Mouse (Mus musculus) intestine, postnatal 0 days (tissue): Measurements from ENCODE around the gene Tgfbr1. TPM values are rescaled to one million over a fixed set of nuclear protein-coding genes. Genes with fewer than 3 reads are reported as not detected.

Experiments used
- ATAC-seq: fragments of 200-750 bp; cut with Nextera tagmentation; 2 replicates; pipeline ENCODE4 v1.8.0; 2017; ENCODE audit warnings: mild to moderate bottlenecking, moderate TSS enrichment, moderate library complexity
- H3K27ac ChIP-seq: fragments of 300-500 bp; sonication (generic); 2 replicates; pipeline ENCODE4 v1.5.1; 2014; ENCODE audit warnings: mild to moderate bottlenecking, low read depth, low read length, moderate library complexity
- H3K27me3 ChIP-seq: fragments of 300-500 bp; sonication (generic); replicated peaks from 2 replicates; pipeline ENCODE4 v1.6.1; 2014; ENCODE audit warnings: low read length, mixed read lengths; ENCODE audit not compliant: control insufficient read depth, insufficient read depth
- H3K36me3 ChIP-seq: fragments of 300-500 bp; sonication (generic); 2 replicates; pipeline ENCODE4 v1.6.1; 2014; ENCODE audit warnings: mild to moderate bottlenecking, moderate library complexity; ENCODE audit not compliant: control insufficient read depth, insufficient read depth
- H3K4me1 ChIP-seq: fragments of 300-500 bp; sonication (generic); replicated peaks from 2 replicates; pipeline ENCODE4 v1.6.1; 2014; ENCODE audit warnings: antibody characterized with exemption, low read length, mixed read lengths; ENCODE audit not compliant: control insufficient read depth, insufficient read depth
- H3K4me2 ChIP-seq: fragments of 300-500 bp; sonication (generic); replicated peaks from 2 replicates; pipeline ENCODE4 v1.6.1; 2014; ENCODE audit warnings: low read depth, mild to moderate bottlenecking, moderate library complexity
- H3K4me3 ChIP-seq: fragments of 300-500 bp; sonication (generic); 2 replicates; pipeline ENCODE4 v1.5.1; 2014; ENCODE audit warnings: low read depth, low read length
- H3K9ac ChIP-seq: fragments of 300-500 bp; sonication (generic); 2 replicates; pipeline ENCODE4 v1.6.1; 2014; ENCODE audit warnings: mild to moderate bottlenecking, low read depth, low read length
- H3K9me3 ChIP-seq: fragments of 300-500 bp; sonication (generic); 2 replicates; pipeline ENCODE4 v1.6.1; 2016; ENCODE audit warnings: mixed run types; ENCODE audit not compliant: control insufficient read depth
- CTCF ChIP-seq: sonication (generic); IDR thresholded peaks from 2 replicates; pipeline ENCODE4 v1.5.1; 2016; ENCODE audit warnings: low read depth, mild to moderate bottlenecking, control low read depth, antibody characterized with exemption, moderate library complexity
- WGBS: fragments of 180-500 bp; shearing (Covaris S2); extraction: QIAGEN DNeasy Blood & Tissue Kit; methylation state at CpG from one replicate; pipeline ENCODE4 v1.1.7; 2014; 5-methylcytosine and 5-hydroxymethylcytosine counted together
- polyA plus RNA-seq: library from polyadenylated mRNA; unstranded; fragments of >200 nt; fragmentation: Nextera tagmentation; extraction: Ambion mirVana; gene quantifications from 2 replicates; pipeline ENCODE4 v1.2.1, GENCODE M21; 2015

Gene Tgfbr1
- 9.6 and 9.9 TPM in 2 replicates for polyA plus RNA-seq

- H3K36me3 ChIP-seq: no peaks in the 10 kb centered on the region
- peak within 1 kb of the TSS; percentile 86 for H3K4me2 ChIP-seq
- H3K9me3 ChIP-seq: no peaks in the 10 kb centered on the region
- H3K27me3 ChIP-seq: no peaks in the 10 kb centered on the region
- H3K4me1 ChIP-seq: no peaks in the 10 kb centered on the region
- WGBS: under 1% methylated on average over 51 of the region's 65 CpGs
- H3K27ac ChIP-seq: peak within 1 kb of the TSS; percentile 97
- H3K9ac ChIP-seq: peak within 1 kb of the TSS; percentile 77
- ATAC-seq: peak; percentile 100
- peak within 1 kb of the TSS; percentile 85 for H3K4me3 ChIP-seq
- TF ChIP-seq CTCF: no peak
These were observed at the start of gene Tgfbr1 for GRCm38 (mm10) chr4:47352803-47353388. Gene Tgfbr1, plus strand, starts transcription at chr4:47353222.

- 68% methylated on average over 5 of the region's 5 CpGs for WGBS
- no peaks in the 10 kb centered on the region for H3K36me3 ChIP-seq
- H3K27me3 ChIP-seq: no peaks in the 10 kb centered on the region
- peaks cover 5% of the 10 kb centered on the region; the same call in 1 of the 2 replicates for H3K9me3 ChIP-seq
- no peaks in the 10 kb centered on the region for H3K4me1 ChIP-seq
- H3K9ac ChIP-seq: no peak overlapping the region
- H3K27ac ChIP-seq: no peak overlapping the region
- no peak for TF ChIP-seq CTCF
- H3K4me3 ChIP-seq: no peak overlapping the region
- no peak overlapping the region for H3K4me2 ChIP-seq
- ATAC-seq: no peak
These were observed 49.6 kb upstream of the Tgfbr1 start for GRCm38 (mm10) chr4:47303340-47303998.

GRCm38 (mm10) chr4:47309886-47310625 lies 43.0 kb upstream of the Tgfbr1 start:
- no peak overlapping the region for H3K27ac ChIP-seq
- no peaks in the 10 kb centered on the region; the same call in 1 of the 2 replicates for H3K4me1 ChIP-seq
- no peak overlapping the region for H3K4me2 ChIP-seq
- ATAC-seq: peak; percentile 72
- H3K9ac ChIP-seq: no peak overlapping the region
- H3K4me3 ChIP-seq: no peak overlapping the region
- H3K36me3 ChIP-seq: no peaks in the 10 kb centered on the region
- WGBS: 66% methylated on average over 12 of the region's 12 CpGs
- no peaks in the 10 kb centered on the region for H3K9me3 ChIP-seq
- no peak for TF ChIP-seq CTCF
- H3K27me3 ChIP-seq: no peaks in the 10 kb centered on the region

- TF ChIP-seq CTCF: no peak
- 30% methylated on average over 6 of the region's 6 CpGs for WGBS
- H3K4me3 ChIP-seq: no peak overlapping the region
- H3K4me2 ChIP-seq: no peak overlapping the region
- no peak overlapping the region for H3K9ac ChIP-seq
- no peaks in the 10 kb centered on the region for H3K9me3 ChIP-seq
- ATAC-seq: peak; percentile 86
- H3K4me1 ChIP-seq: no peaks in the 10 kb centered on the region; the same call in 1 of the 2 replicates
- H3K27ac ChIP-seq: no peak overlapping the region
- H3K36me3 ChIP-seq: no peaks in the 10 kb centered on the region
- H3K27me3 ChIP-seq: no peaks in the 10 kb centered on the region
These were observed 42.2 kb upstream of the Tgfbr1 start for GRCm38 (mm10) chr4:47310812-47311211.

- H3K4me2 ChIP-seq: no peak overlapping the region
- H3K36me3 ChIP-seq: no peaks in the 10 kb centered on the region
- H3K27ac ChIP-seq: no peak overlapping the region
- 90% methylated on average over 6 of the region's 6 CpGs for WGBS
- ATAC-seq: no peak
- no peaks in the 10 kb centered on the region for H3K27me3 ChIP-seq
- H3K9me3 ChIP-seq: no peaks in the 10 kb centered on the region
- H3K4me3 ChIP-seq: no peak overlapping the region
- no peak for TF ChIP-seq CTCF
- no peaks in the 10 kb centered on the region; the same call in 1 of the 2 replicates for H3K4me1 ChIP-seq
- no peak overlapping the region for H3K9ac ChIP-seq
These were observed 41.6 kb upstream of the Tgfbr1 start for GRCm38 (mm10) chr4:47311467-47311866.

- no peak for ATAC-seq
- no peak overlapping the region for H3K4me2 ChIP-seq
- H3K4me1 ChIP-seq: no peaks in the 10 kb centered on the region; the same call in 1 of the 2 replicates
- no peaks in the 10 kb centered on the region for H3K36me3 ChIP-seq
- H3K9me3 ChIP-seq: no peaks in the 10 kb centered on the region
- 78% methylated on average over 7 of the region's 7 CpGs for WGBS
- H3K4me3 ChIP-seq: no peak overlapping the region
- H3K9ac ChIP-seq: no peak overlapping the region
- H3K27ac ChIP-seq: no peak overlapping the region
- no peaks in the 10 kb centered on the region for H3K27me3 ChIP-seq
- no peak for TF ChIP-seq CTCF
These were observed 41.1 kb upstream of the Tgfbr1 start for GRCm38 (mm10) chr4:47311929-47312328.
